Mouse (Mus musculus) Muller cell, postnatal 12 days (primary cell): ENCODE data around the gene F7.
"Not testable (repeated sequence)": the region's sequence is repeated elsewhere in the genome, so short reads cannot be mapped to it uniquely, and the experiment has no call there.

Experiments used
- DNase-seq: peaks from one replicate; pipeline ENCODE4 v3.0.0-alpha.2; 2015; ENCODE audit errors: inconsistent ontology term

F7 gene

GRCm38 (mm10) chr8:13028482-13028881 is 2.6 kb downstream of the F7 start:
- no peak for DNase-seq

GRCm38 (mm10) chr8:13036346-13036812 is 10.5 kb downstream of the F7 start:
- peak; percentile 17 for DNase-seq

DNA sequence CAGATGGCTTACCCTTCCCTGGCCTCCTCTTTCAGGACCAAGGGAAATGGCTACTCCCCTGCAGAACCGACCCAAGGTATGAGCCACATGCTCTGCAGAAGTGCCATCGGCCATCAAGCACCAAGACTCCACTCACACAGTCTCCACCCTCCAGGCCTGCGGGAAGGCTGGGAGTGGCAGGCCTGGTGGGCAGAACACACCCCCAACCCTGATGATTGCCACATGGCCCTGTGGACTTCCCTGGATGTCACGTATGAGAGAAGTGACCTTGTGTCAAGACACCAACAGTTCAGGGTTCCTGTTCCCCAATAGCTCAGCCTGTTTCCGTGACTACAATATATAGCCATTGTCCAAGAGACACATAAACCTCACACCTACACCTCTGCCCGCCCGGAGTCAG is 11.2 kb downstream of the F7 start, which contains the start of gene F10:
Gene F10 (plus strand): TSS at position 294 of the 400 bp plus-strand sequence.
- no peak for DNase-seq

DNA sequence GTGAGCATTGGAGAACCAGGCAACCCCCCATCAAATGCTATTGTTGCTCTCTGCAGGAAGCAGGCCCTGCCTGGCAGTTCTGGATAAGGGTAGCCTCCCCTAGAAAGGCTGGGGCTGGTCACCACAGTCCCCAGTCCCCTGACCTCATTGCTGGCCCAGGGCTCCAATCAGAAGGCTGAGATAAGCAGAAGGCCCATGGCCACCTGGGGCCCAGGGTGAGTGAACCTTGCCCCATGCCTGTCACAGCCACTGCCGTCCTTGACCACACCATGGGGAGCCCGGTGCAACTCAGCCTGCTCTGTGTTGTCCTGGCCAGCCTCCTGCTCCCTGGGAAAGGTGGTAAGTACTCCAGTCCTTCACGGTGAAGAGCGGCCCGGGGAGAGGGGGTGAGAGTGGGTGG is 11.7 kb downstream of the F7 start:
- no peak for DNase-seq

GRCm38 (mm10) chr8:13039054-13039453 is 13.2 kb downstream of the F7 start:
- DNase-seq: no peak

DNA sequence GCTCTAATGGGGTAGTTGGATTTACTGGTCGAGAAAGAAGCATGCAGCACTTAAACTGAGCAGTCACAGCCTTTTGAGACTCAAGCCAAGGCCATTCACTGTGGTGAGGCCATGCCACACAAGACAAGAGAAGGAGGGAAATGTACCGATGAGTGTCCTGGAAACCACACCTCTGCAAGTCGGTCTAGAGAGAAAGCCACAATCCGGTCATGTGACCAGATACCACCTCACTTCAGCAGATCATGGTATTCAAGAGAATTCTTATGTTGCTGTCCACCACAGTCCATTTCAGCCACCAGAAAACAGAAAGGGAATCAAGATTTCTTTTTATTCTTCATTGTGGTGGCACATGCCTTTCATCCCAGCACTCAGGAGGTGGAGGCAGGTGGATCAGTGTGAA is 15.6 kb downstream of the F7 start:
- DNase-seq: no peak

DNA sequence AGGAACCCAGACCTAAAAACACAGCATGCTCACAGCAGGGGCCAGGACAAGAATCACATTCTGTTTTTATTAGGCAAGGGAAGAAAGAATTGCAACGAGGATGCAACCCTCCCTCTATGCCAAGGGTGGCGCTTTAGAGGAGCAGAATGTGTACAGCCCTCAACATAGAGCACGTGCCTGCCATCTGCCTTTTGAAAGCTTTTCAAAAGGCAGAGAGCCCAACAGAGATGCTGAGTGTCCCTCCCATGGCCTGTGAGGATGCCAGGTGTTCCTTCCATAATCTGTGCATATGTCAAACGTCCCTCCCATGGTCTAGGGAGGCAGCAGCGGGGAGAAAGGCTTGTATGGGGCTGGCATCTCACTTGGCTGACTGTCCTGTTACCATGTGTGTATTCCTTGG is 21.8 kb downstream of the F7 start:
- no peak for DNase-seq

DNA sequence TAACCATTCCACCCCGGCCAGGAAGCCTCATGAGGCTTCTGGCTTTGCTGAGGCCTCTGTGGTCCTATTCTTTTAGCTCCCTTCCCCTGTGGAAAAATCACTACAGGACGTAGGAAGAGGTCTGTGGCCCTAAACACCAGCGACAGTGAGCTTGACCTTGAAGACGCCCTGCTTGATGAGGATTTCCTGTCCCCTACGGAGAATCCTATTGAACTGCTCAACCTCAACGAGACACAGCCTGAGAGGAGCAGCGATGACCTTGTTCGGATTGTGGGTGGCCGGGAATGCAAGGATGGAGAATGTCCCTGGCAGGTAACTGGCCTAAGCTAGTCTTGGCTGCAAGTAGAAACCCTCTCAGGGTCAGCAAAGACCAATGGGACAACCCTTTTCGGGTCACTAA is 24.7 kb downstream of the F7 start:
- DNase-seq: no peak

- DNase-seq: no peak
Measured at GRCm38 (mm10) chr8:13057351-13057750, 31.5 kb downstream of the F7 start.

DNA sequence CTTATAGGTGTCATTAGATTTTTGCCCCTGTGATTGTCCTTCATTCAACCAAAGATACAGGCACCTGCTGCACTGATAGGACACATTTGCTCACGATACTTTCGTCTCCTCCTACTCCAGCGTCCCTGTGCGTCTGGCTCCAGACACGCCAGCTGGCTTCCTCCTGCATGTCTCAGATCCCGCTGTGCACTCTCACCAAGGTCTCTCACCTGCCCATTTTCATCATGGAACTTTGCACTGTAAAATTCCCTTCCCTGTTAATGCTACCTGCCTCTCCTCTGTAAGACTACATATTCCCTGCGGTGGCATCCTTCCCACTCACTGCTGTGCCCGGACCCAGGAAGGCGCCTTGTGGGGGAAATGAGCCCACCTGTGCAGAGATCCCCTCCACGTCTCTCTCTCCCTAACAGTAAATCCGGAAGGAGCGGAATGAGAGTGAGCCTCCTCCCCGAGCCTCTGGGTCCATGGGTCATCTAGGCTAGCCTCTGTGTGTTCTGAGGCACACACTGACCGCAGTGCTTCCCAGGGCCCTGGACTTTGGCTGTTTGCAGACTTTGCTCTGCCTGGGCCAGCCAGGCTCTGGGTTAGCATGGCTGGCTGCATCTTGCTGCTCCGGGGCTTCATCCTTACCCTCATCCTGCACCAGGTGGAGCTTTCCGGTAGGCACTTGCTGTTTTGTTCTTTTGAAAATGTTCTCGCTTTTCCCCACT is 34.8 kb downstream of the F7 start, which contains the start of gene Proz:
Gene Proz (plus strand): TSS at position 474 of the 710 bp plus-strand sequence.
- no peak for DNase-seq

GRCm38 (mm10) chr8:13063112-13063511 is 37.3 kb downstream of the F7 start:
- DNase-seq: no peak

GRCm38 (mm10) chr8:13073255-13073654 is 47.4 kb downstream of the F7 start:
- DNase-seq: no peak

DNA sequence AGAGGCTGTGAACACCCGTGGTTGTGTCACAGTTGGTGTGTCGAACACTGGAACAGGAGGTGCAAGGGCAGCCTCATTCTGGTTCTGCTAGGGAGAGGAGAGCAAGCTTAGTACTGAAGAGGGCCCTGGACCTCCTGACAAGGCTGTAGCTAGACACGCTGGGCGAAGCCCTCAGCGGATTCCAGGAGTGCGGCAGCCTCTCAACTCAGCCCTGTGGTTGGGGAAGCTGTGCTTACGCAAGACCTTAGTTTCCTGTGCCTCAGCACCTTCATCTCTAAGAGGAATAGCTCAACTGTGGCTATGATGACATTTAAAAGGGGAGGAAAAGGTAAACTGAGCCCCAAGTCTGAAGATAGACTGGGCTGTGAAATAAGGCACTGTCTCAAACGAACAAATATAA is 49.2 kb downstream of the F7 start:
- no peak for DNase-seq

DNA sequence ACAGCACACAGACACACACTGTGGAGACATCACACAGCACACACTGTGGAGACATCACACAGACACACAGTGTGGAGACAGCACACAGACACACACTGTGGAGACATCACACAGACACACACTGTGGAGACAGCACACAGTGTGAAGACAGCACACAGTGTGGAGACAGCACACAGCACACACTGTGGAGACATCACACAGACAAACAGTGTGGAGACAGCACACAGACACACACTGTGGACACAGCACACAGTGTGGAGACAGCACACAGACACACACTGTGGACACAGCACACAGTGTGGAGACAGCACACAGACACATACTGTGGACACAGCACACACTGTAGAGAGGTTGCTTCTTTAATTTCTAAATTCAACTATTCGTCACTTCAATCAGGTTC is 49.7 kb downstream of the F7 start:
- not testable (repeated sequence) for DNase-seq

DNA sequence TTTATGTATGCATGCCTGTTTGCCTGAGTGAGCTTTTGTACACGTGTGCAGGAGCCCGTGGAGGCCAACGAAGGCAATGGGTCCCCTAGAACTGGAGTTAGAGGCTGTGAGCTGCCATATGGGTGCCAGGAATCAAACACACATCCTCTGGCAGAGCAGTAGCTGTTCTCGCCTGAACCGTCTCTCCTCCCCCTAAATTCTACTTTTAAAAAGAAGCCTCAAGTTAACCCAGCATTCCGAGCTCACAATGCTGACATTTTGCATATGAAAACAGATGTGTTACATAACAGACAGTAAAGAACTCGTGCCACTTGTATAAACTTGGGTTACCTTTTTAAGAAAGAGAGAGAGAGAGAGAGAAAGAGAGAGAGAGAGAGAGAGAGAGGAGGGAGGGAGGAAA is 51.7 kb downstream of the F7 start:
- no peak for DNase-seq
